Mouse (Mus musculus) spleen, postnatal 10 days (tissue): ENCODE results near the gene 4930412O13Rik.

ENCODE experiments used
- DNase-seq, 2 experiments: peaks; one replicate each; pipeline ENCODE4 v3.0.0; 2021 to 2022; ENCODE audit warnings: low spot score in 2 of 2

Gene 4930412O13Rik

GRCm38 (mm10) chr2:9881051-9881591, at the start of gene 4930412O13Rik:
TSS of gene 4930412O13Rik (plus strand) at chr2:9881252.
- no peak for DNase-seq

- DNase-seq: no peak
Measured at GRCm38 (mm10) chr2:9833712-9834111, 47.3 kb upstream of the 4930412O13Rik start.

GRCm38 (mm10) chr2:9835195-9835594, 45.9 kb upstream of the 4930412O13Rik start:
- DNase-seq: no peak

- DNase-seq: no peak
Measured at GRCm38 (mm10) chr2:9852851-9853576, 28.0 kb upstream of the 4930412O13Rik start.

GRCm38 (mm10) chr2:9855861-9856260, 25.2 kb upstream of the 4930412O13Rik start:
- DNase-seq: no peak

GRCm38 (mm10) chr2:9860698-9861097, 20.4 kb upstream of the 4930412O13Rik start:
- DNase-seq: no peak

- DNase-seq: no peak
Measured at GRCm38 (mm10) chr2:9867092-9867825, 13.8 kb upstream of the 4930412O13Rik start.

GRCm38 (mm10) chr2:9871141-9871716, 9.8 kb upstream of the 4930412O13Rik start:
- DNase-seq: no peak

- no peak for DNase-seq
Measured at GRCm38 (mm10) chr2:9871798-9872197, 9.3 kb upstream of the 4930412O13Rik start.

GRCm38 (mm10) chr2:9872682-9873081, 8.4 kb upstream of the 4930412O13Rik start:
- DNase-seq: no peak

- no peak for DNase-seq
Measured at GRCm38 (mm10) chr2:9873757-9874156, 7.3 kb upstream of the 4930412O13Rik start.

- DNase-seq: no peak
Measured at GRCm38 (mm10) chr2:9874467-9875219, 6.4 kb upstream of the 4930412O13Rik start.

GRCm38 (mm10) chr2:9875220-9875619, 5.8 kb upstream of the 4930412O13Rik start:
- no peak for DNase-seq

- DNase-seq: no peak
Measured at GRCm38 (mm10) chr2:9875676-9876357, 5.2 kb upstream of the 4930412O13Rik start.

GRCm38 (mm10) chr2:9876621-9877325, 4.3 kb upstream of the 4930412O13Rik start:
- DNase-seq: no peak

- DNase-seq: peak in 1 of 2 experiments; percentile 18
Measured at GRCm38 (mm10) chr2:9877326-9877690, 3.7 kb upstream of the 4930412O13Rik start.

- DNase-seq: no peak
Measured at GRCm38 (mm10) chr2:9877966-9878563, 3.0 kb upstream of the 4930412O13Rik start.

GRCm38 (mm10) chr2:9878564-9879081, 2.4 kb upstream of the 4930412O13Rik start:
- DNase-seq: peak in 1 of 2 experiments; percentile 43

GRCm38 (mm10) chr2:9879092-9879491, 2.0 kb upstream of the 4930412O13Rik start:
- DNase-seq: peak in 1 of 2 experiments; percentile 28

- peak; percentile 51 to 87 for DNase-seq
Measured at GRCm38 (mm10) chr2:9879493-9879892, 1.6 kb upstream of the 4930412O13Rik start.
